Mouse (Mus musculus) hindbrain, embryonic 12.5 days (tissue): ENCODE results near the gene Cwf19l1. TPM values are rescaled to one million over a fixed set of nuclear protein-coding genes. Genes with fewer than 3 reads are reported as not detected.
"Not testable (repeated sequence)": the region's sequence is repeated elsewhere in the genome, so short reads cannot be mapped to it uniquely, and the experiment has no call there.

Source experiments
- ATAC-seq: fragments of 200-750 bp; cut with Nextera tagmentation; 2 replicates; pipeline ENCODE4 v1.8.0; 2017; ENCODE audit warnings: moderate TSS enrichment; ENCODE audit not compliant: low FRiP score
- H3K27ac ChIP-seq: fragments of 300-500 bp; sonication (generic); 2 replicates; pipeline ENCODE4 v1.5.1; 2016; ENCODE audit warnings: mild to moderate bottlenecking
- H3K27me3 ChIP-seq: fragments of 300-500 bp; sonication (generic); 2 replicates; pipeline ENCODE4 v1.6.1; 2016; ENCODE audit warnings: mild to moderate bottlenecking
- H3K36me3 ChIP-seq: fragments of 300-500 bp; sonication (generic); 2 replicates; pipeline ENCODE4 v1.6.1; 2016; ENCODE audit warnings: mild to moderate bottlenecking
- H3K4me1 ChIP-seq: fragments of 300-500 bp; sonication (generic); 2 replicates; pipeline ENCODE4 v1.6.1; 2016
- H3K4me2 ChIP-seq: fragments of 300-500 bp; sonication (generic); replicated peaks from 2 replicates; pipeline ENCODE4 v1.6.1; 2016; ENCODE audit warnings: mild to moderate bottlenecking
- H3K4me3 ChIP-seq: fragments of 300-500 bp; sonication (generic); 2 replicates; pipeline ENCODE4 v1.5.1; 2016; ENCODE audit warnings: mild to moderate bottlenecking
- H3K9ac ChIP-seq: fragments of 300-500 bp; sonication (generic); 2 replicates; pipeline ENCODE4 v1.6.1; 2016; ENCODE audit warnings: mild to moderate bottlenecking, moderate library complexity
- H3K9me3 ChIP-seq: fragments of 300-500 bp; sonication (generic); replicated peaks from 2 replicates; pipeline ENCODE4 v1.6.1; 2016; ENCODE audit warnings: mild to moderate bottlenecking
- WGBS: fragments of 180-500 bp; shearing (Covaris S2); methylation state at CpG from one replicate; pipeline ENCODE4 v1.1.7; 2016; 5-methylcytosine and 5-hydroxymethylcytosine counted together
- polyA plus RNA-seq: library from polyadenylated mRNA; unstranded; fragments of >200 nt; fragmentation: Nextera tagmentation; extraction: Ambion mirVana; gene quantifications from 2 replicates; pipeline ENCODE4 v1.2.1, GENCODE M21; 2016

Cwf19l1 gene
- polyA plus RNA-seq, 1 experiment from 2014 or later, result 35.6 TPM

DNA sequence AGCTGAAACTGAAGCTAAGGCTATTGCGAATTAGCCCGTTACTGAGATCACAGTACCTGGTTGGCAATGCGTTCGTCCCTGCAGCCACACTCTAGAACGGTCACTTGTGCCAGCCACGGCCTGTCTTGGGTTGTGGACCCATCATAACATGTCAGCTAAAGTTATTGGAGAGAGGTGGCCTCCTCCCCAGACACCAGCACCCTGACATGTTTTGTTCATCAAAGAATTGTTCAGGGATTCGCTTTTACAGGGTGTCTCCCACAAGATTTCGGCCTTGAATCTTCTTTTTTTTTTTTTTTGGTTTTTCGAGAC, 10.8 kb upstream of the Cwf19l1 start:
- peak; percentile 61; the same call in 1 of the 2 replicates for ATAC-seq
- H3K4me1 ChIP-seq, result peaks cover 18% of the 10 kb centered on the region
- H3K9ac ChIP-seq, result peak overlapping the region; percentile 79; the same call in 1 of the 2 replicates
- H3K4me3 ChIP-seq, result peak overlapping the region; percentile 81
- H3K27me3 ChIP-seq, result peaks cover 7% of the 10 kb centered on the region; the same call in 1 of the 2 replicates
- peak overlapping the region; percentile 74 for H3K4me2 ChIP-seq
- H3K9me3 ChIP-seq, result no peaks in the 10 kb centered on the region
- H3K27ac ChIP-seq, result 0 out of 2 replicates have a peak overlapping the region, but pooled peaks have one; percentile 36
- 64% methylated on average over 9 of the region's 9 CpGs for WGBS
- peaks cover 24% of the 10 kb centered on the region for H3K36me3 ChIP-seq

- Histone ChIP-seq H3K4me2 (peak within 1 kb of the TSS; percentile 74), H3K27me3 (0 out of 2 replicates have a peak, but pooled peaks cover 4% of the 10 kb centered on the region), H3K27ac (peak within 1 kb of the TSS; percentile 36), H3K9ac (peak within 1 kb of the TSS; percentile 79), H3K36me3 (peaks cover 28% of the 10 kb centered on the region), H3K4me1 (peaks cover 18% of the 10 kb centered on the region), H3K4me3 (peak within 1 kb of the TSS; percentile 81), H3K9me3 (no peaks in the 10 kb centered on the region)
- WGBS, result 4% methylated on average over 46 of the region's 46 CpGs
- peak; percentile 93 for ATAC-seq
Observed at GRCm38 (mm10) chr19:44145702-44146567, 10.3 kb upstream of the Cwf19l1 start, which contains the start of gene Bloc1s2. Bloc1s2 (minus strand) TSS chr19:44146446.

- no peak for ATAC-seq
- Histone ChIP-seq H3K4me3 (no peak overlapping the region), H3K27ac (no peak overlapping the region), H3K4me1 (peaks cover 18% of the 10 kb centered on the region), H3K9ac (no peak overlapping the region), H3K9me3 (no peaks in the 10 kb centered on the region), H3K27me3 (0 out of 2 replicates have a peak, but pooled peaks cover 4% of the 10 kb centered on the region), H3K36me3 (peaks cover 41% of the 10 kb centered on the region), H3K4me2 (no peak overlapping the region)
- 93% methylated on average over 9 of the region's 9 CpGs for WGBS
Observed at GRCm38 (mm10) chr19:44144366-44144765, 8.7 kb upstream of the Cwf19l1 start.

- peak overlapping the region; percentile 60 for H3K4me3 ChIP-seq
- peak; percentile 61; the same call in 1 of the 2 replicates for ATAC-seq
- H3K9me3 ChIP-seq, result no peaks in the 10 kb centered on the region
- H3K27me3 ChIP-seq, result no peaks in the 10 kb centered on the region
- H3K36me3 ChIP-seq, result peaks cover 39% of the 10 kb centered on the region
- peak overlapping the region; percentile 76 for H3K4me2 ChIP-seq
- peaks cover 7% of the 10 kb centered on the region for H3K4me1 ChIP-seq
- H3K27ac ChIP-seq, result no peak overlapping the region; the same call in 1 of the 2 replicates
- 29% methylated on average over 7 of the region's 7 CpGs for WGBS
- H3K9ac ChIP-seq, result 0 out of 2 replicates have a peak overlapping the region, but pooled peaks have one; percentile 27
Observed at GRCm38 (mm10) chr19:44135960-44136485, 347 bp upstream of the Cwf19l1 start.

GRCm38 (mm10) chr19:44132917-44133316, 2.8 kb downstream of the Cwf19l1 start:
- H3K4me2 ChIP-seq, result no peak overlapping the region
- no peak overlapping the region for H3K27ac ChIP-seq
- WGBS, result 94% methylated on average over 5 of the region's 5 CpGs
- ATAC-seq, result no peak
- H3K27me3 ChIP-seq, result no peaks in the 10 kb centered on the region
- peaks cover 36% of the 10 kb centered on the region for H3K36me3 ChIP-seq
- no peak overlapping the region for H3K4me3 ChIP-seq
- H3K9ac ChIP-seq, result no peak overlapping the region
- H3K9me3 ChIP-seq, result no peaks in the 10 kb centered on the region
- H3K4me1 ChIP-seq, result peaks cover 7% of the 10 kb centered on the region

DNA sequence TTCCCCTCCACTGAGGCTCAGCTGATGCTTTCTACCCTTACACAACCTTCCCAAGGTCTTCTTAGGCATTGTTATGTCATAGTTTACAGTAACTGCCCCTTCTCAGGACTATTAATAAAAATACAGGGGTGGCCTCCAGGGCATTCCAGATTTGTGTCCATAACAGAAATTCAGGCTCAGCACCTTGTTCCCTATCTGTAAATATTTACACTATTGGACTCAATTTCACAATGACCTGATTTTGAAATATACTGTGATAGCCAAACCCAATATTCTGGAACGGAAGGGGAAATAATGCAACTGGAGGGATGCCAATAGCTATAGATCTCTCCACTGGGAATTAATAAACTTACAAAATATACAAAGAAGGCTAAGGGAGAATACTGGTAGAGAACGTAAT, 7.1 kb downstream of the Cwf19l1 start:
- H3K9me3 ChIP-seq, result no peaks in the 10 kb centered on the region
- H3K36me3 ChIP-seq, result peaks cover 70% of the 10 kb centered on the region
- ATAC-seq, result no peak
- no peak overlapping the region for H3K27ac ChIP-seq
- H3K4me3 ChIP-seq, result no peak overlapping the region
- no peaks in the 10 kb centered on the region for H3K4me1 ChIP-seq
- no peaks in the 10 kb centered on the region for H3K27me3 ChIP-seq
- H3K9ac ChIP-seq, result no peak overlapping the region
- H3K4me2 ChIP-seq, result no peak overlapping the region
- WGBS, result 90% methylated on average over 2 of the region's 2 CpGs

DNA sequence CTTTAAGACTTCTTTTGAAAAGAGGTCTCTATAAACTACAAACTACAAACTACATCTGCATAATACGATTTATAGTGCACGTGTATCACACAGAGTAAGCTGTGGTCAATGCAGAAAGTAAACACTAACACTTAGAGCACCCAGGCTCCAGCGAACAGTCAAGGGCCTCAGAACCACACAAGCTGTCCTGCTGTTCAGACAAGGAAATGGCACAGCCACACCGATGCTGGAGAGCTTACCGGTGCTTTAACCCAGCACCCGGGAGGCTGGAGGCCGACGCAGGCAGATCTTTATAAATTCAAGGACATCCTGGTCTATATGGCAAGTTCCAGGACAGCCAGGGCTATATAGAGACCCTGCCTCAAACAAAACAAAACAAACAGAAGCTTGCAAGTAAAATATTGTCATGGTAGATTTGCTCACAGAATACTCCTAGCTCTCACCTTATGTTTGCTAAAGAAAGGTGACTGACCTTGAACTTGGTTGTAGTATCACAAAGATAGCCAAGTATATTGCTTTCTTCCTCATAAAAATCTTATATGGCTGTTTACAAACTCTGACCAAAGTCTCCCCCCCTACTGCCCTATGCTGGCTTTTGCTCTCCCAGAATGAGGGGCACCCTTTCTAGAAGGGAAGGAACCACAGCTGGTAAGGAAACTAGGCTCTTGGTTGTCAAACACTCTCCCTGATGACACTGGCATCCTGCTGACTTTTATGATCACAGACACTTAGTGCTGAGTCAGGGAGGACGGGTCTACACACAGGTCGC, 7.8 kb downstream of the Cwf19l1 start:
- Histone ChIP-seq H3K27me3 (no peaks in the 10 kb centered on the region), H3K4me2 (no peak overlapping the region), H3K9me3 (no peaks in the 10 kb centered on the region), H3K36me3 (peaks cover 76% of the 10 kb centered on the region), H3K4me1 (no peaks in the 10 kb centered on the region), H3K9ac (no peak overlapping the region), H3K27ac (no peak overlapping the region), H3K4me3 (no peak overlapping the region)
- WGBS, result 93% methylated on average over 10 of the region's 10 CpGs
- no peak for ATAC-seq

DNA sequence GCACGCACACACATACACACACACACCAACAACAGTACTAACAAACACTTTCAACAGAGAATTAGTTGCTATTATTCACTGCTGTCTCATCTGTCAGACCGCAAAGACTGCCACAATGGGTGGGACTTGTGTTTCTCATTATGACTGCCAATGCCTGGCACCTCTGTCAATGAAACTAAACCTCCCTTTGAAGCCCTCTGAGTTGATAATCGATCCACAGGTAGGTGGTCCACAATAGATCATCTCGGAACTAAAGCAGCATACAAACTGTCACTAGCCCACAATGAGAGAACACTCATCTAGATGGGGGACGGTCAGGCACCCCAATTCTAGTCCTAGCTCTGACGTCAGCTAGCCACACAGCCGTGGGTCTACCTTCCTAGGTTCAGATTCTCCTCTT, 14.5 kb downstream of the Cwf19l1 start:
- Histone ChIP-seq H3K4me2 (no peak overlapping the region), H3K36me3 (peaks cover 84% of the 10 kb centered on the region), H3K27me3 (no peaks in the 10 kb centered on the region), H3K4me1 (no peaks in the 10 kb centered on the region), H3K27ac (no peak overlapping the region), H3K4me3 (no peak overlapping the region), H3K9ac (no peak overlapping the region), H3K9me3 (no peaks in the 10 kb centered on the region)
- ATAC-seq, result no peak
- 91% methylated on average over 7 of the region's 7 CpGs for WGBS

GRCm38 (mm10) chr19:44120686-44121085, 15.0 kb downstream of the Cwf19l1 start:
- WGBS, result 93% methylated on average over 9 of the region's 9 CpGs

GRCm38 (mm10) chr19:44117793-44118192, 17.9 kb downstream of the Cwf19l1 start:
- H3K9me3 ChIP-seq, result no peaks in the 10 kb centered on the region
- H3K4me3 ChIP-seq, result no peak overlapping the region
- H3K4me2 ChIP-seq, result no peak overlapping the region
- no peaks in the 10 kb centered on the region for H3K27me3 ChIP-seq
- H3K27ac ChIP-seq, result no peak overlapping the region
- H3K9ac ChIP-seq, result no peak overlapping the region
- H3K4me1 ChIP-seq, result no peaks in the 10 kb centered on the region
- no peak for ATAC-seq
- peaks cover 79% of the 10 kb centered on the region for H3K36me3 ChIP-seq

More at GRCm38 (mm10) chr19:44120686-44121085, 15.0 kb downstream of the Cwf19l1 start:
- not testable (repeated sequence) for H3K9me3 ChIP-seq, H3K27ac ChIP-seq, ATAC-seq, H3K4me3 ChIP-seq, H3K4me1 ChIP-seq, H3K27me3 ChIP-seq, H3K4me2 ChIP-seq, H3K9ac ChIP-seq
- H3K36me3 ChIP-seq, result peaks cover 87% of the 10 kb centered on the region

DNA sequence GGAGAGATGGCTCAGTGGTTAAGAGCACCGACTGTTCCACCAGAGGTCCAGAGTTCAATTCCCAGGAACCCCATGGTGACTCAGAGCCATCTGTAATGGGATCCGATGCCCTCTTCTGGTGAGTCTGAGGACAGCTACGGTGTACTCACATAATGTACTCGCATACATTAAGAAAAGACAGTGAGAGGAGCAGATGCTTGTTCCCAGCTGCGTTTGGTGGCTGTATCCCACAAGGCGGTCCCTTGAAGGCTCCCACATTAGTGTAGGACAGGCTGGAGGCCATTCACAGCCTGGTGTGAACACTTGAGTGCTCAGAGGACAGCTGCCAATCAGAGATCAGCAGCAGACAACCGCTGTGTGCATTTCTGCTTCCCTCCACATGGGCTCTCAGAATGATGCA, 24.0 kb downstream of the Cwf19l1 start:
- no peak overlapping the region for H3K4me3 ChIP-seq
- no peak overlapping the region for H3K9ac ChIP-seq
- peaks cover 58% of the 10 kb centered on the region for H3K36me3 ChIP-seq
- ATAC-seq, result no peak
- H3K27me3 ChIP-seq, result no peaks in the 10 kb centered on the region
- H3K4me1 ChIP-seq, result peaks cover 6% of the 10 kb centered on the region
- 56% methylated on average over 7 of the region's 7 CpGs for WGBS
- H3K4me2 ChIP-seq, result no peak overlapping the region
- no peaks in the 10 kb centered on the region for H3K9me3 ChIP-seq
- no peak overlapping the region for H3K27ac ChIP-seq

- no peak overlapping the region for H3K4me2 ChIP-seq
- H3K4me1 ChIP-seq, result peaks cover 18% of the 10 kb centered on the region
- no peak overlapping the region for H3K4me3 ChIP-seq
- no peak overlapping the region for H3K9ac ChIP-seq
- H3K36me3 ChIP-seq, result peaks cover 47% of the 10 kb centered on the region
- no peaks in the 10 kb centered on the region for H3K27me3 ChIP-seq
- H3K27ac ChIP-seq, result no peak overlapping the region
- H3K9me3 ChIP-seq, result no peaks in the 10 kb centered on the region
- ATAC-seq, result no peak
- 88% methylated on average over 9 of the region's 9 CpGs for WGBS
Observed at GRCm38 (mm10) chr19:44110356-44110755, 25.3 kb downstream of the Cwf19l1 start.
